Mouse (Mus musculus): ENCODE measurements at regions not wholly inside any gene's neighbourhood (a gene's known extent, or its start where the extent isn't known, plus 50 kb on each side); places are given as distances from the start of the nearest gene placed in this dataset.

- no peaks in the 10 kb centered on the region for H3K36me3 ChIP-seq (ENCODE audit: control insufficient read depth, insufficient read depth, low read length)
- DNase-seq (ENCODE audit: low spot score) (no peak), ATAC-seq (ENCODE audit: insufficient read depth, low FRiP score, low TSS enrichment) (no peak)
- H3K4me3 ChIP-seq (ENCODE audit: low read depth, low read length): no peak overlapping the region
- H3K9ac ChIP-seq (ENCODE audit: low read length): no peak overlapping the region
- no peaks in the 10 kb centered on the region for H3K9me3 ChIP-seq (ENCODE audit: control insufficient read depth, low read length)
- 77% methylated on average over 2 of the region's 2 CpGs for WGBS
- H3K27me3 ChIP-seq (ENCODE audit: control insufficient read depth, insufficient read depth, low read length): no peaks in the 10 kb centered on the region
- H3K4me1 ChIP-seq (ENCODE audit: control insufficient read depth, insufficient read depth, low read length): no peaks in the 10 kb centered on the region
- no peak overlapping the region for H3K27ac ChIP-seq (ENCODE audit: low read depth, low read length)
- H3K4me2 ChIP-seq (ENCODE audit: low read depth): no peak overlapping the region
Observed at GRCm38 (mm10) chr11:8715775-8716174, 51.4 kb upstream of the Tns3 start.
